Mouse (Mus musculus) spleen, adult 2 months (tissue): Measurements from ENCODE around the gene Mgme1.

Source experiments
- CTCF ChIP-seq: fragments of 200-500 bp; IDR thresholded peaks from 2 replicates; pipeline ENCODE4 v1.5.1; 2011; ENCODE audit warnings: mild to moderate bottlenecking, inconsistent platforms; ENCODE audit not compliant: insufficient read depth, insufficient read length, insufficient replicate concordance; ENCODE audit errors: extremely low read depth
- POLR2A ChIP-seq: fragments of 200-500 bp; IDR thresholded peaks from 2 replicates; pipeline ENCODE4 v1.6.1; 2011; ENCODE audit warnings: low read depth, low read length, inconsistent platforms

GRCm38 (mm10) chr2:144301101-144301500 lies 30.6 kb downstream of the Mgme1 start:
- TF ChIP-seq CTCF (no peak), POLR2A (no peak)
